Mouse (Mus musculus) brain, embryonic 14.5 days (tissue): ENCODE measurements around the gene Htr5b.

ENCODE experiments used
- CTCF ChIP-seq: fragments of 200-500 bp; IDR thresholded peaks from 2 replicates; pipeline ENCODE4 v1.5.1; 2012; ENCODE audit warnings: inconsistent platforms, mild to moderate bottlenecking, moderate library complexity, borderline replicate concordance; ENCODE audit not compliant: insufficient read depth, insufficient read length; ENCODE audit errors: extremely low read depth
- POLR2A ChIP-seq: fragments of 200-500 bp; IDR thresholded peaks from 2 replicates; pipeline ENCODE4 v1.6.1; 2012; ENCODE audit warnings: mild to moderate bottlenecking, inconsistent platforms, borderline replicate concordance; ENCODE audit not compliant: poor library complexity, insufficient read depth, insufficient read length, severe bottlenecking; ENCODE audit errors: extremely low read depth

DNA sequence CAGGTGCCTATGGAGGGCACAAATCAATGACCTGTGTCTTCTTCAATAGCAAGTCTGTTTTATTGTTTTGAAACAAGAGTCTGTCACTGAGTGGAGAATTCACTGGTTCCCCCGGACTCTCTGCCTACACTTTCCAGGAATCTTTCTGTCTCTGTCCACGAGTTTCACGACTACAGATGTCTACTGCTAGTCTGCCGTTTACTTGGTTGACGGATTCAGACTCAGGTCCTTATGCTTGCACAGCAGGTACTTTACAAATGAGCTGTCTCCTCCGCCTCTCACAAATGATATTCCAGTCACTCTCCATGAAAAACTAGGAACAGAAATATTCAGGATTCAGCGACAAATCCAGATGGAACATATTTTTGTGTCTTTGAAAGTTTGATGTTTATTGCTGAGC, 42.3 kb upstream of the Htr5b start:
- no peak for TF ChIP-seq CTCF
- no peak for TF ChIP-seq POLR2A
